In genomic region chr4:150990148-150990547, GRCm38 (mm10) we compare ENCODE assay signal across 9 mouse cellular contexts. TPM values are rescaled to one million over a fixed set of nuclear protein-coding genes. Genes with fewer than 3 reads are reported as not detected.
A peak's percentile ranks its signal among the peaks of the same experiment; 100 is the strongest.
DNase-seq lines count a peak whose midpoint lies in the region; ATAC-seq lines count a peak whose summit lies in the region.
"Had no signal": no experiment of that assay in that cellular context is flagged by ENCODE, and none has a peak within 500 bp of the region (broad histone marks: within the 10 kb centered on the region; RNA-seq: fewer than 3 reads in every experiment).

No protein-coding gene starts in this region.

- H3K36me3 ChIP-seq in hindbrain, embryonic 14.5 days (replicated peaks; ENCODE audit: control insufficient read depth, insufficient read depth), result no peaks in the 10 kb centered on the region

- ATAC-seq in megakaryocyte, adult 5-6 weeks (ENCODE audit: poor library complexity, severe bottlenecking), result no peak
- ATAC-seq in hindbrain, embryonic 14.5 days (ENCODE audit: low FRiP score), result no peak

- no peak overlapping the region for H3K27ac ChIP-seq in hindbrain, embryonic 14.5 days

- DNase-seq in gastrocnemius, postnatal 10 days, result peak; percentile 29
- no peak for DNase-seq in gastrocnemius, adult 8-10 months (ENCODE audit: low spot score in 2 of 2)
- peak; percentile 31 for DNase-seq in urinary bladder, postnatal 25 days (ENCODE audit: low spot score)
- no peak for DNase-seq in urinary bladder, postnatal 36 days (ENCODE audit: low spot score in 2 of 2)
- DNase-seq in kidney, adult 9 months, result peak; percentile 49
- DNase-seq in testis, postnatal 10 days (ENCODE audit: low spot score), result peak; percentile 67
- DNase-seq in hindbrain, embryonic 14.5 days (ENCODE audit: low spot score), result no peak

- H3K4me3 ChIP-seq in hindbrain, embryonic 14.5 days (replicated peaks; ENCODE audit: low read length), result no peak overlapping the region
- H3K4me3 ChIP-seq: myocyte had no signal

- H3K4me1 ChIP-seq in hindbrain, embryonic 14.5 days (replicated peaks; ENCODE audit: control insufficient read depth, insufficient read depth, low read length), result no peaks in the 10 kb centered on the region

- H3K4me2 ChIP-seq in hindbrain, embryonic 14.5 days (replicated peaks), result no peak overlapping the region

- H3K27me3 ChIP-seq in hindbrain, embryonic 14.5 days (ENCODE audit: control insufficient read depth, insufficient read depth, low read length), result no peaks in the 10 kb centered on the region

- H3K9me3 ChIP-seq in hindbrain, embryonic 14.5 days (ENCODE audit: control insufficient read depth, low read length), result 0 out of 2 replicates have a peak, but pooled peaks cover 4% of the 10 kb centered on the region

- WGBS in hindbrain, embryonic 14.5 days, result 52% methylated on average over 6 of the region's 6 CpGs

- H3K9ac ChIP-seq in hindbrain, embryonic 14.5 days, result no peak overlapping the region

RNA-seq across cellular contexts. Expression of gene Uts2, which starts 6.7 kb away (rescaled TPM):
- total RNA-seq in gastrocnemius, postnatal 10 days (2021), result not detected
- total RNA-seq in gastrocnemius, adult 8-10 months (2022), result not detected
- total RNA-seq in megakaryocyte, adult 5-6 weeks (2015), result not detected in 2 replicates
- not detected in 2 replicates for total RNA-seq in megakaryocyte, adult 5-6 weeks (2017)
- polyA plus RNA-seq in hindbrain, embryonic 14.5 days (2014; fragmentation: Nextera tagmentation; extraction: Ambion mirVana), result 0.57 TPM in 1 of 2 replicates, not detected in the other
- polyA plus RNA-seq: myocyte had no signal

RNA-seq across cellular contexts. Expression of gene Per3, which starts 54.3 kb away (rescaled TPM):
- total RNA-seq in gastrocnemius, postnatal 10 days (2021), result 10 to 100 TPM; 15.5 to 17.0 TPM
- total RNA-seq in gastrocnemius, adult 8-10 months (2022), result 10 to 100 TPM in 3 of 4 experiments, 1 to 10 TPM in 1; 6.5 to 14.8 (median 11.6) TPM
- total RNA-seq in megakaryocyte, adult 5-6 weeks (2015), result 0.94 and 1.6 TPM in 2 replicates
- total RNA-seq in megakaryocyte, adult 5-6 weeks (2017), result 1.2 and 1.5 TPM in 2 replicates
- polyA plus RNA-seq in hindbrain, embryonic 14.5 days (2014; fragmentation: Nextera tagmentation; extraction: Ambion mirVana), result 3.9 and 5.1 TPM in 2 replicates

Comparison
In these comparisons a context has a peak if more than half of its experiments do, and no peak if none do; other contexts are left out.
1. DNase-seq: peak in gastrocnemius, postnatal 10 days (single experiment), urinary bladder, postnatal 25 days (single experiment), kidney, adult 9 months (single experiment) and testis, postnatal 10 days (single experiment); none in gastrocnemius, adult 8-10 months (0 of 2), urinary bladder, postnatal 36 days (0 of 2) and hindbrain, embryonic 14.5 days (single experiment).